Mouse (Mus musculus): ENCODE data around the gene Fam98a.

DNA sequence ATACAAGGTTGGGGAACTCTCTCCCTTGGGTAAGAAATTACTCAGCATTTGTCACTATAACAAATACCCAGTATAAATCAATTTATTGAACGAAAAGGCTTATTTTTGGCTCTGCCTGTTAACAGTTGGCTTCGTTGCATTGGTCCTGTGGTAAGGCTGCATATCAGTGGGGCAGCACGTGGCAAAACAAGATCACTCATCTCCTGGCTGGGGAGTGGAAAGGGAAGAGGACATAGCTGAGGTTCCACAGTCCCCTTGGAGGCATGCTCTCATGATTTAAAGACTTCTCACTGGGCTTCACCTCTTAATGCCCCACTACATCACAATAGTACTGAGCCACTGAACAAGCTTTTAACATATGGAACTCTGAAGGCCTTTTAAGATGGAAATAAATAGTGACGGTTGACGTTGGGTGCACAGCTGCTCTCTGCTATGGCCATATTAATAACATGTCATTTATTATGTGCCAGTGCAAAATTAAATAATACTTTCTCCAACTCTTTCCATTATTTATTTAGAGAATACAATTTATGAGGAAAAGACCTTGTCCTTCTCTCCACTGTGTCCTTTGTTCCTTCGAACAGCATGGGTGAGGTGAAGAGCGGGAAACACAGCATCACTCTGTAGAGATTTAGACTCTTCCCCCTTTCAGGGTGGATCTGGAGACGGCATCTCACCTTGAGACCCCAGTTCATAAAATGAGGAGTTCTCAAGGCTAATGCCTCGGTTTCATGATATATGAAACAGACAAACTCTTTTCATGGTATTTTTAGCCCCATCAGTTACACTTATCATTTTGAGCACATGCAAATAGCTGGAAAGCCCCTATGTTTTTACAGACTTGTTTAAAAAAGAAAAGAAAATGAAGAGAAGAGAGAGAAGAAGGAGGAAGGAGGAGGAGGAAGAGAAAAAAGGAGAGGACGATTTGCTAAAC is 44.8 kb downstream of the Fam98a start:
- TF ChIP-seq MAFK (IDR thresholded peaks at IDR 0.05; ENCODE audit: insufficient read depth, low read depth, low read length) = no peak
- TF ChIP-seq ZNF384 (IDR thresholded peaks at IDR 0.05; ENCODE audit: low read depth, low read length) = no peak
- no peak for TF ChIP-seq CHD2 (IDR thresholded peaks at IDR 0.05; ENCODE audit: low read depth, low read length)
- TF ChIP-seq ZC3H11A (IDR thresholded peaks at IDR 0.05; ENCODE audit: borderline replicate concordance, low read depth, low read length) = no peak

Measured in ES-E14 (cell line).